Mouse (Mus musculus) liver, embryonic 14.5 days (tissue): ENCODE data around the gene Mei1. TPM values are rescaled to one million over a fixed set of nuclear protein-coding genes. Genes with fewer than 3 reads are reported as not detected.
A peak's percentile ranks its signal among the peaks of the same experiment; 100 is the strongest.

ENCODE experiments used
- ATAC-seq: fragments of 200-750 bp; cut with Nextera tagmentation; 2 replicates; pipeline ENCODE4 v1.8.0; 2017; ENCODE audit warnings: moderate number of reproducible peaks, mild to moderate bottlenecking, moderate library complexity; ENCODE audit not compliant: insufficient read depth
- DNase-seq, 3 experiments: peaks; one replicate each; pipeline ENCODE4 v3.0.0-alpha.2; 2012 to 2013; ENCODE audit warnings: low read depth in 3 of 3, low spot score in 3 of 3
- H3K27ac ChIP-seq: fragments of 300-500 bp; sonication (generic); 2 replicates; pipeline ENCODE4 v1.5.1; 2014; ENCODE audit warnings: moderate library complexity, mild to moderate bottlenecking, control low read depth, inconsistent platforms
- H3K27me3 ChIP-seq: fragments of 300-500 bp; sonication (generic); 2 replicates; pipeline ENCODE4 v1.6.1; 2014; ENCODE audit warnings: mild to moderate bottlenecking, low read length, moderate library complexity; ENCODE audit not compliant: control insufficient read depth, insufficient read depth
- H3K36me3 ChIP-seq: fragments of 300-500 bp; sonication (generic); replicated peaks from 2 replicates; pipeline ENCODE4 v1.6.1; 2014; ENCODE audit warnings: low read depth; ENCODE audit not compliant: control insufficient read depth, insufficient read depth
- H3K4me1 ChIP-seq, 2 experiments: fragments of 200-500 bp in 1 of 2; fragments of 300-500 bp in 1 of 2; sonication (generic) in 1 of 2; replicated peaks; 2 replicates each; pipeline ENCODE4 v1.6.1; 2012 to 2014; ENCODE audit warnings: antibody characterized with exemption in 1 of 2, inconsistent platforms in 1 of 2, low read length in 1 of 2; ENCODE audit not compliant: control insufficient read depth in 2 of 2, insufficient read depth in 2 of 2
- H3K4me2 ChIP-seq: fragments of 300-500 bp; sonication (generic); 2 replicates; pipeline ENCODE4 v1.6.1; 2014; ENCODE audit warnings: low read depth, mild to moderate bottlenecking, control low read depth, moderate library complexity
- H3K4me3 ChIP-seq, 2 experiments: fragments of 200-500 bp in 1 of 2; fragments of 300-500 bp in 1 of 2; sonication (generic) in 1 of 2; 2 replicates each; pipeline ENCODE4 v1.5.1; 2012 to 2014; ENCODE audit warnings: low read depth in 2 of 2, low read length in 2 of 2, mild to moderate bottlenecking in 2 of 2, control low read depth in 1 of 2, inconsistent platforms in 1 of 2, moderate library complexity in 1 of 2; ENCODE audit not compliant: insufficient read depth in 1 of 2
- H3K9ac ChIP-seq: fragments of 300-500 bp; sonication (generic); replicated peaks from 2 replicates; pipeline ENCODE4 v1.6.1; 2014; ENCODE audit warnings: mild to moderate bottlenecking, control low read depth, moderate library complexity
- H3K9me3 ChIP-seq: fragments of 300-500 bp; sonication (generic); 2 replicates; pipeline ENCODE4 v1.6.1; 2016; ENCODE audit warnings: low read length, mixed read lengths; ENCODE audit not compliant: control insufficient read depth
- CTCF ChIP-seq: IDR thresholded peaks from 2 replicates; pipeline ENCODE4 v1.5.1; 2016; ENCODE audit warnings: antibody characterized with exemption, low read depth, control low read depth
- EP300 ChIP-seq: IDR thresholded peaks from 2 replicates; pipeline ENCODE4 v1.6.1; 2016; ENCODE audit warnings: antibody characterized with exemption, low read depth
- WGBS: fragments of 180-500 bp; shearing (Covaris S2); extraction: QIAGEN DNeasy Blood & Tissue Kit; methylation state at CpG from one replicate; pipeline ENCODE4 v1.1.7; 2014; ENCODE audit not compliant: insufficient replicate concordance; 5-methylcytosine and 5-hydroxymethylcytosine counted together
- polyA plus RNA-seq, 2 experiments: library from polyadenylated mRNA; depleted of rRNA in 1 of 2; stranded (reverse) in 1 of 2; unstranded in 1 of 2; fragments of >200 nt; fragmentation: Nextera tagmentation in 1 of 2; extraction: Ambion mirVana in 1 of 2; gene quantifications; 2 replicates each; pipeline versions ENCODE4 v1.2.1 to v1.2.3; 2012 to 2014

The Mei1 gene
- polyA plus RNA-seq, 2 experiments, result not detected

- Histone ChIP-seq H3K27me3 (no peaks in the 10 kb centered on the region), H3K9ac (no peak overlapping the region), H3K36me3 (peaks cover 45% of the 10 kb centered on the region), H3K4me2 (no peak overlapping the region), H3K9me3 (no peaks in the 10 kb centered on the region), H3K27ac (no peak overlapping the region), H3K4me1 (no peaks in the 10 kb centered on the region), H3K4me3 (no peak overlapping the region)
- TF ChIP-seq EP300, result no peak
- TF ChIP-seq CTCF, result no peak
- WGBS, result 77% methylated on average over 7 of the region's 7 CpGs
- DNase-seq, result no peak
- no peak for ATAC-seq
Measured at GRCm38 (mm10) chr15:82032386-82032785, 37.4 kb upstream of the Mei1 start.

GRCm38 (mm10) chr15:82033762-82034161 is 36.0 kb upstream of the Mei1 start, which contains the start of gene Desi1:
Desi1 (minus strand) TSS chr15:82033862.
- H3K4me3 ChIP-seq, result no peak within 1 kb of the TSS
- DNase-seq (no peak), ATAC-seq (no peak)
- no peaks in the 10 kb centered on the region for H3K27me3 ChIP-seq
- H3K9ac ChIP-seq, result no peak within 1 kb of the TSS
- WGBS, result 80% methylated on average over 4 of the region's 4 CpGs
- H3K4me1 ChIP-seq, result no peaks in the 10 kb centered on the region
- peaks cover 52% of the 10 kb centered on the region for H3K36me3 ChIP-seq
- H3K4me2 ChIP-seq, result no peak within 1 kb of the TSS
- no peaks in the 10 kb centered on the region for H3K9me3 ChIP-seq
- TF ChIP-seq EP300, result no peak
- no peak for TF ChIP-seq CTCF
- H3K27ac ChIP-seq, result no peak within 1 kb of the TSS

GRCm38 (mm10) chr15:82035904-82036689 is 33.7 kb upstream of the Mei1 start:
- peaks cover 50% of the 10 kb centered on the region for H3K36me3 ChIP-seq
- ATAC-seq, result no peak

GRCm38 (mm10) chr15:82040650-82041049 is 29.1 kb upstream of the Mei1 start:
- no peak overlapping the region for H3K9ac ChIP-seq
- no peak overlapping the region for H3K4me2 ChIP-seq
- H3K36me3 ChIP-seq, result peaks cover 48% of the 10 kb centered on the region
- ATAC-seq (peak; percentile 46; the same call in 1 of the 2 replicates), DNase-seq (peak in 2 of 3 experiments; percentile 35 to 39)
- H3K9me3 ChIP-seq, result no peaks in the 10 kb centered on the region
- no peaks in the 10 kb centered on the region for H3K27me3 ChIP-seq
- peak; percentile 83 for TF ChIP-seq CTCF
- no peak for TF ChIP-seq EP300
- H3K4me3 ChIP-seq, result no peak overlapping the region
- 88% methylated on average over 1 of the region's 1 CpGs for WGBS
- H3K4me1 ChIP-seq, result peaks cover 2 to 6% of the 10 kb centered on the region in 2 experiments
- H3K27ac ChIP-seq, result no peak overlapping the region

More at GRCm38 (mm10) chr15:82035904-82036689, 33.7 kb upstream of the Mei1 start:
- WGBS, result 65% methylated on average over 12 of the region's 12 CpGs
- TF ChIP-seq EP300 (no peak), CTCF (peak; percentile 44)
- Histone ChIP-seq H3K27ac (no peak overlapping the region), H3K27me3 (no peaks in the 10 kb centered on the region), H3K9ac (no peak overlapping the region), H3K4me2 (no peak overlapping the region), H3K4me1 (no peaks in the 10 kb centered on the region), H3K4me3 (no peak overlapping the region), H3K9me3 (no peaks in the 10 kb centered on the region)
- peak in 1 of 3 experiments; percentile 27 for DNase-seq

- Histone ChIP-seq H3K36me3 (peaks cover 30% of the 10 kb centered on the region), H3K4me1 (peaks cover 10 to 13% of the 10 kb centered on the region in 2 experiments), H3K9me3 (no peaks in the 10 kb centered on the region), H3K9ac (no peak overlapping the region), H3K27ac (no peak overlapping the region), H3K27me3 (no peaks in the 10 kb centered on the region), H3K4me3 (no peak overlapping the region), H3K4me2 (peak overlapping the region; percentile 8; the same call in 1 of the 2 replicates)
- WGBS, result 90% methylated on average over 7 of the region's 7 CpGs
- DNase-seq (peak in 1 of 3 experiments; percentile 14), ATAC-seq (no peak)
- TF ChIP-seq EP300 (no peak), CTCF (peak; percentile 36; the same call in 1 of the 2 replicates)
Measured at GRCm38 (mm10) chr15:82044166-82044784, 25.5 kb upstream of the Mei1 start.
